Mouse (Mus musculus): Measurements from ENCODE around the gene Mosmo. TPM values are rescaled to one million over a fixed set of nuclear protein-coding genes. Genes with fewer than 3 reads are reported as not detected.

Gene Mosmo
- 69.1 TPM for polyA plus RNA-seq (2014; fragmentation: Illumina TruSeq; extraction: RNeasy Lipid Tissue Mini Kit (QIAGEN cat#74804))

GRCm38 (mm10) chr7:120677001-120677643 lies at the start of gene Mosmo:
Mosmo (plus strand) TSS chr7:120677618.

GRCm38 (mm10) chr7:120634711-120635361 lies 42.6 kb upstream of the Mosmo start, which contains the start of gene Uqcrc2:
Uqcrc2 (plus strand) TSS chr7:120635176.

GRCm38 (mm10) chr7:120670153-120670875 lies 7.1 kb upstream of the Mosmo start, which contains the start of gene Pdzd9:
Pdzd9 (minus strand) TSS chr7:120670343.

GRCm38 (mm10) chr7:120739018-120739417 lies 61.6 kb downstream of the Mosmo start, which contains the start of gene Vwa3a:
Vwa3a (plus strand) TSS chr7:120739318.

Other genes with a start within 250 kb of the Mosmo start
- gene Uqcrc2, start 42.4 kb upstream of the Mosmo start, polyA plus RNA-seq (2014; fragmentation: Illumina TruSeq; extraction: RNeasy Lipid Tissue Mini Kit (QIAGEN cat#74804)) = 376 TPM
- not detected for gene Pdzd9, start 7.3 kb upstream of the Mosmo start, polyA plus RNA-seq (2014; fragmentation: Illumina TruSeq; extraction: RNeasy Lipid Tissue Mini Kit (QIAGEN cat#74804))
- 2.1 TPM for gene Vwa3a, start 61.7 kb downstream of the Mosmo start, polyA plus RNA-seq (2014; fragmentation: Illumina TruSeq; extraction: RNeasy Lipid Tissue Mini Kit (QIAGEN cat#74804))
- not detected for gene Gm5737, start 134.7 kb downstream of the Mosmo start, polyA plus RNA-seq (2014; fragmentation: Illumina TruSeq; extraction: RNeasy Lipid Tissue Mini Kit (QIAGEN cat#74804))
- 8.7 TPM for gene Eef2k, start 165.2 kb downstream of the Mosmo start, polyA plus RNA-seq (2014; fragmentation: Illumina TruSeq; extraction: RNeasy Lipid Tissue Mini Kit (QIAGEN cat#74804))
- gene Polr3e, start 240.1 kb downstream of the Mosmo start, polyA plus RNA-seq (2014; fragmentation: Illumina TruSeq; extraction: RNeasy Lipid Tissue Mini Kit (QIAGEN cat#74804)) = 11.8 TPM